Mouse (Mus musculus) thymus, adult 18-20 months (tissue): ENCODE results near the gene Gda.

Experiments
- DNase-seq, 2 experiments: peaks; one replicate each; pipeline ENCODE4 v3.0.0; 2022; ENCODE audit warnings: mixed read lengths in 2 of 2

The Gda gene

DNA sequence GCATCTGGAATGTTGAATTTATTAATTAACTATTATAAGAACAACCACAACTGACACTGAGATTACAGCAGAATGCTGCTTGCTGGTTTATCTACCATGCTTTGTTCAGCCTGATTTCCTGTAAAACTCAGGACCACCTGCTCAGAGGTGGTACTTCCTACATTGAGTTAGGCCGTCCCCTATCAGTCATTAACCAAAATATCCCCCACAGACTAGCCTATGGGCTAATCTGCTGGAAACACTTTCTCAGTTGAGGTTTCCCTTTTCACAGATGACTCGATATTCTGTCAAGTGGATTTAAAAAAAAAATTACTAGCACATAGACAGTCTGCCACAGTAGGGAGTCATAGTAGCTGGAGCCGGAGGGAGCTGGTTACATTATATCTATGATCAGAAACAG, 31.5 kb downstream of the Gda start:
- DNase-seq: no peak

DNA sequence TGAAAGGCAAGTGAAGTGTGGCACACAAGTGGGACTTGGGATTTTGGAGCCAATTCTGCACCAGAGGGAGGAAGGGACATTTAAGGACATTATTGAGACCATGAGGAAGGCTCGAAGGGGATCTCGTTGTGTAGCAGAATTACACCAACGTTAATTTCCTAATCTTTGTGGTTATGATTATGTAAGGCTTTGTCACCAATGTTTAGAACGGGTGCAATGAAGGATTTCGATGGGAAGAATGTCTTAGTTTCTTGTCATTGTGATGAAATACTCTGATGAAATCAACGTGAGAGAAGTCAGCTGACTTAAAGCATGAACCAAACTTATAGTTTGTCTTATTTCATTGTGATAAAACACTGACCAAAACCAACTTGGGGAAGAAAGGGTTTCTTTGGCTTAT, 32.4 kb downstream of the Gda start:
- DNase-seq: no peak

DNA sequence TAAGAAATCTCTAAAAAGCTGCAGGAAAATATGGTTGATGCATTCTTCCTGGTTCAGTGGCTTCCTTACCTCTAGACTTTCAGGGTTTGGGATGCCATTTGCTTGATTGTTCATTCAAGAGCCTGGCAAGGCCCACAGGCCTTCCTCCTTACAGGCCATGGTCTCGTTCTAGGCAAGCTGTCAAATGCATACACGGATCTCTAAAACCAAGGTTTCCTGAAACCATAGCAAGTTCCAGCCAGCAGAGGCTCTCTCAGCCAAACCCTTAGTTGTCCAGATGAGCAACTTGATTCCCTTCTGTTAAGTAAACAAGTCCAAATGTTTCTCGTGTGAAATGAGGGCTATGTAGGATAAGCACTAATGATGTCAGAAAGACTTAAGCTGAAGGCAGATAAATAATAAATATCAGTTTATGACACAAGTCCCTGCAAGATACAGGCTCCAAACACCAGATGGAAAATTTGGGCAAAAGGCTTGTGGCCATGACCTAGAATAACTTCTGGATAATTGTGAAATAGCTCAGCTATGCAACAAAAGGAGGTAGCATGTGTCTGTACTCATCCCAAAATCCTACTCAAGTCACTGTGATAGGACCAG, 34.0 kb downstream of the Gda start:
- no peak for DNase-seq

DNA sequence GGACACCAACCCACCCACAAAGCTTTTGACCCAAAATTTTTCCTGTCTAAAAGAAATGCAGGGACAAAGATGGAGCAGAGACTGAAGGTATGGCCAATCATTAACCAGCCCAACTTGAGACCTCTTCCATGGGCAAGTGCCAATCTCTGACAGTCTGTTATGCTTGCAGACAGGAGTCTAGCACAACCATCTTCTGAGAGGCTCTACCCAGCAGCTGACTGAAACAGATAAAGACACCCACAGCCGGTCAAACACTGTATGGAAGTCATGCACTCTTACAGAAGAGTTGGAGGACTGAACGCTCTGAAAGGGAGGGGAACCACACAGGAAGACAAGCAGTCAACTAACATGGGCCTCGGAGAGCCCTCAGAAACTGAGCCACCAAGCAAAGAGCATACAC, 36.7 kb downstream of the Gda start:
- no peak for DNase-seq

DNA sequence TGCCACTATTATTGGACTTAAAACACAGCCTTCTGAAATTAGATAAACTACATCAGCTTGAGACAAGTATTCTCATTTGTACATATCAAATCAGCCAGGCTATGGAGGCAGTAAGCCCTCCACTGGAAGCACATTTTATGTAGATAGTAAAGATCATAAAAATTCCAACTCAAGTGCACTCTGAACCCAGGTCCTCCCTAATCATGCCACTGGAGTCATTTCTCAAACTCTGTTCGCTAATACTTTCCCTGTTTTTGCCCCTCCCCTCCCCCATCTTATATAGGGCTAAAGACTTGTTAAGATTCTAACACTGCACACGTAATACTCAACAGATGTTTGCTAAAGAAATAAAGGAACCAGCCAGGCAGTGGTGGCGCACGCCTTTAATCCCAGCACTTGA, 39.9 kb downstream of the Gda start:
- no peak for DNase-seq

DNA sequence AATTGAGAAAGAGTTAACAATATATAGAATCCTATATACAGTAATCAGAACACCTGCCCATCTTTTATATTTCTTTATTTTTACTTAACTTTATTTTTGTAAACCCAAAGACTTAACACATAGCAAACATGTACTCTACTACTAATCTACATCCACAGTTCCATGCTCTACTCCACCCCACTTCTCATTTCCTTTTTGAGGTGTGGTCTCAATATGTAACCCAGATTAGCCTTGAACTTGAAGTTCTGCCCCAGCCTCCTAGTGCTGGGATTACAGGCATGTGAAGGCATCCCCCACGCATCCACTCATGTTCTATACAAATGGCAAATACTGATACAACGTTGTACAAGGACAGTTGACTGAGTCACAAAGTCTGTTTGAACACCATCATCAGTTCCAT, 40.4 kb downstream of the Gda start:
- no peak for DNase-seq

DNA sequence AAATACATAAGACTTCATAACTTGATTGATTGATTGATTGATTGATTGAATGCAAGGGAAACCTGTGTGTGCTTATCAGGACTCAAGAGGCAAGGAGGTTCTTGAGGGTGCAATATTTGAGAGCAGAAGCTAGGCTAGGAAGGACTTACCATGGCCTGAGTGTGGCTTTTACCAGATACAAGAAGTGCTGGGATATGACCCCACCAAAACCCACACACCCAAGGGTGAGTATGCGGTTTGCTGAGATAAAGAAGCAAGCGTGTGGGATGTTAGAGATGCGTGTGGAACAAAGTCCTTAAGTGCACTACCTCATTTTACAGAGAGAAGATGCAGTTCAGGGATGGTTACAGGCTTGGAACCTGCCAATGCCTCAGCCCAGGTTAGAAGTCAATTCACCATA, 41.0 kb downstream of the Gda start:
- no peak for DNase-seq

DNA sequence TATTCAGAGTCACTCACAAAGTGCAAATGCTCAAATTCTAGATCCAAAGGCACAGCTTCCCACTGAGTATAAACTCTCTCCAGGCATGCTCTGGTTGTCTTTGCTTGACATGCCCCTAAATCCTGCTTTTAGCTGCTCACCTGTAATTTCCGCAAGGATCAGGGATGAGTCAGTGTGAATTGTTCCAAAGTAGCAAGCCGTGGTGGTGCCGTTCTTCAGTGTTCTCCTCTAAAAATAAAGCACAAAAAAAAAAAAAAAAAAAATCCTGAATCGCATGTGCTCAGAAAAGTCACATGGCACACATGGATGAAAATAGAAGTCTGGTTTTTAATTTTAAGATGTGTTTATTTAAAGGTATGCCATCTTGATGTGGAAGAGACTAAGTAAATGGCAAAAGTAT, 47.9 kb downstream of the Gda start:
- DNase-seq: no peak

DNA sequence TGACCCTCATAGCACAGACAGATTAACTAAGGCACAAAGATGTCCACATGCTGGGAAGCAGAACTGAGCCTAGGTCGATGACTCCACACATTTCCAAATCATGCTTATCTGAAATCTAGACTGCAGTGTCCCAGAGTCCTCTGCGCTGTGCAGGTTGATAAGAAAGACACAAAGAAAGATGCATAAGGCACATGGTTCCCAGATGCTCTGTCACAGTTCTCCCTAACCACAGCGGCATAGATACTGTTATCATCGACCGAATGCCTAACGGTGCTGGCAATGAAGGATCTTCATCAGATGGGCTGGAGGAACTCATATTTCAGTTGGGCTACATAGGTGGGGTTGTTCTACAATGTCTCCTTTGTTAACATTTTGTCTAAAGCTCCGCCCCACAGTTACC, 49.5 kb downstream of the Gda start:
- no peak for DNase-seq

DNA sequence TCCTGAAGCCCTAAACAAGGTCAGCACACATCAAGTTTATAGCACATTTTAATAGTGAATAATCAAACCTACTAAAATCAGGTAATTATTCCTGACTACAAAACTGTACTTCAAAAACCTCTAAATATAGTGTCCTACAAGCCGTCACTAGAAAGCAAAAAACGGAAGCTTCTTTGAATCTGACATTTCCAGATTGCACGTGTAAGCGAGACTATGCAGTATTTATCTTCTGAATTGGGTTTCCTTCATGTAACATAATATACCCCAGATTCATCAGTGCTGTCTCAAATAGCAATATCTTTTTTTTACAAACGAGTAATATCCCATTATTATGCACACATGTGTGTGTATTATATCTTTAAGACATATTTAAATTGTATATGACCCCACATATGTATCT, 54.8 kb downstream of the Gda start:
- no peak for DNase-seq

DNA sequence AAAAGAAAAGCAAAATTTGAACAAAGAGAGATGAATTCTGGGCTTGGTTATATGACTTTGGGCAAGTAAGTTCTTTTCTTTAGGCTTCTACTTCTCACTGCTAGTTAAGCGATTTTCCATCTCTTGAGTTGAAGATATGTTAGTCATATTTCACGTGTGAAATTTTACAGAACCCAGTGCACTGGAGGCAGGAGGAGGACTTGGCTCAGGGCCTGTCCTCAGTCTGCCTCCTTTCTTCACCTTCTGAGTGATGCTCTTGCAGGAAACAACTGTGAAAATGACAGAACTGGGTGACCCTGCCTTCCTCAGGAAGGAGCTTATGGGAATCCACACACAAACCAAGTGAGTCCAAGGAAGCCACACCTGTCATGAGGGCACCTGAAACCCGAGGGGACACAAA, 57.9 kb downstream of the Gda start:
- no peak for DNase-seq

DNA sequence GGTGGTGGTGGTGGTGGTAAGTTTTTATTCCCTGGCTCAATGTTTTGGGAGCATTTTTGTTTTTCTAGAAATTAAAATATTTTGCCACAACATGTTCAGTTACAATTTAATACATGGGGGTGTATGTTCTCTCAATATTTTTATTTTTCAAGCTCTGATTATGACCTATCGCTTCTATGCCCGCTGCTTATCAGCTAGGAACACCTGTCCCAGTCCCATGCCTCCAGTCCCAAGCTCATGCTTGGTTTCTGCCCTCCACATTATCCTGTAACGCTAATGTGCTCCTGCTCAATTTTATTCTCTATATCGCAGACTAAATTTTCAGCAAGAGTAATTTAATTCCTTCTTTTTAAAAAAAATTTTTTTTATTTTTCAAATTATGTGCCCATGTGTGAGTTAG, 64.1 kb downstream of the Gda start:
- DNase-seq: no peak

DNA sequence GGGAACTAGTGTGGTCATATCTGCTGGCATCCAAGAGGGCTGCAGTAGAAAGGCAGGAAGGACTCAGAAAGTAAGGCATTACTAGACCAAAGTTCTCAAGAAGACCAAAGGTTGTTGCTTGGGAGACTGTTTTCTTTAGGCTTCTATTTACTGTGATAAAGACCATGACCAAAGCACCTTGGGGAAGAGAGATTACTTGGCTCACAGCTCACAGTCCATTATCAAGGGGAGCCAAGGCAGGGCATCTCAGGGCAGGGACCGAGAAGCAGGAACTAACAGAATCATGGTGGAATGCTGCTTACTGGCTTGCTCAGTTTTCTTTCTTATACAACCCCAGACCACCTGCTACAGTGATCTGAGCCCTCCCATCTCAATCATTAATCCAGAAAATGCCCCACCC, 65.9 kb downstream of the Gda start:
- no peak for DNase-seq

DNA sequence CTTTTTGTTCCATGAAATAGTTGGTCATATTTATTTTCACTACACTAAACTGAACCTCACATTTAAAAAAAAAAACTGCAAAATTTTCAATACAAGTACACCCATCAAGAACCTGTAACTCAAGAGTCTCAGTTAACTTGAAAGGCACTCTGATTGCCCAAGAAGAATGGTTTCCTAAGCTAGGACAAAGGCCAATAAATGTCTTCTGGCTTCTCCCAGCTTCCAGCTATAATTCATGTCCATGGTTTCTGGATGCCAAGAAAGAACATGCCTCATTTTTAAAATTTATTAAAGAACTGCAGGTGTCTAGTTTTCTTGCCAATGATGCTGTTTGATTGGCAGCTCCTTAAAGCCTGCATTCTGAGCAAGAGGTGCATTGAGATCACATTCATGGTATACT, 75.3 kb downstream of the Gda start:
- no peak for DNase-seq

DNA sequence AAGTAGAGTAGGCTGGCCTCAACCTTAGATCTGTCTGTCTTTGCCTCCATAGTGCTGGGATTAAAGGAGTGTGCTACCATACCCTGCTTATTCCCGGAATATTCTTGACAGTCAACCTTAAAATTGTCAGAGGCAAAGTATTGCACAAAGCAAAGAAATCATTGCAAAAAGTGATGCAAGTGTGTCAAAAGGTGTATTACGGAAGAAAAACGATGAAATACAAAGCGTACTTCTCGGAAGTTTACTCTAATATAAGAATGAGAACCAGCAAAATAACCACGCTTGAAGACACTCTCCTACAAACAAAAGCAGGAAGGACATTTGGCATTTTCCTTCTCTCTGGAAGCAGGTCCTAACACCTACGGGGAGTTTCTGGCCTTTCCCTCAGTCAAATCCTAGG, 76.9 kb downstream of the Gda start:
- no peak for DNase-seq

DNA sequence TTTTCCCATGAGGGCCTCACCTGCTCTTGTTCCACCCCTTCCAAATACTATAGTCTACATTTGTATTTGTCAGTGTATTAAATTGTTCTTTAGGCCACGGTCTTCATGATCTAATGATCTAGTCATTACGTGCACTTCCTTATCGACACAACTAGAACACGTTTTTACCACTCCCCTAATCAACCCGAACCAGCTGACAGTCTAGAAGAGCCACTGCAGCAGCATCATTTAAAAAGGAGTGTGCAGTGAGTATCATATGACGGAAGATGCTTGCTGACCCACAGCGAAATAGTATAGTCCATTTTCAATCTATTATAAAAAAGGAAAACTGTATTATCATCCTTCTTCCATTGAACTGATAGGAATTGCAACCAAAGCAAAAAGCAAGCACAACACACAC, 82.3 kb downstream of the Gda start:
- DNase-seq: no peak

DNA sequence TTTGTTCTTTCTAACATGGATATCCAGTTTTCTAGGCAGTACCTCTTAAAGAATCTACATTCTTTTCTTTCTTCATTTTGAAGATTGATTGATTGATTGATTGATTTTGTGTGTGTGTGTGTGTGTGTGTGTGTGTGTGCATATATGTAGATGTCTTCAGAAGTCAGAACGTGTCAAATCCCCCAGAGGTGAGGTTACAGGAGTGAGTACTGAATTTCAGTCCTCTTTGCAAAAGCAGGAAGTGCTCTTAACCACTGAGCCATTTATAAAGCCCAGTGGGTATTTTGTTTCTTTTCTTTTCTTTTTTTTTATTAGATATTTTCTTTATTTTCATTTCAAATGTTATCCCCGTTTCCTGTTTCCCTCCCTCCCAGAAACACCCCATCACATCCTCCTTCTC, 86.4 kb downstream of the Gda start:
- DNase-seq: no peak

DNA sequence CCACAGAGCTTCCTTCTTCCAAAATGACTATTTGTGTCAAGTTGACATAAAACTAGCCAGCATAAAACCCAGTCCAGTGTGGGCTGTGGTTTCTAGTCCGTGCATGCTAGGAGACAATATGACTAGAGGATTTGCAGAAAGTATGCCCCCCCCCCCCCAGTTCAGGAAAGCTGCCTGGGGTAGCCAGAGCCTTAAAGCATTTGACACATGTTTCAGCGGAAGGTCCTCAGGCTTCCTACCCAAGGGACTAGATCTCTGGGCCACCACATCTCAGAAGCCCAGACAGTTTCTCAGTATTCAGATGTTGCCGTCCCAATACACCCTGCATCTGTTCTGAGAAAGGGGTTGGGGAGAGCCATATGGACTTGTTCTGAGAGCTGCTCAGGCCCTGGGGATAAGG, 89.0 kb downstream of the Gda start:
- DNase-seq: no peak

DNA sequence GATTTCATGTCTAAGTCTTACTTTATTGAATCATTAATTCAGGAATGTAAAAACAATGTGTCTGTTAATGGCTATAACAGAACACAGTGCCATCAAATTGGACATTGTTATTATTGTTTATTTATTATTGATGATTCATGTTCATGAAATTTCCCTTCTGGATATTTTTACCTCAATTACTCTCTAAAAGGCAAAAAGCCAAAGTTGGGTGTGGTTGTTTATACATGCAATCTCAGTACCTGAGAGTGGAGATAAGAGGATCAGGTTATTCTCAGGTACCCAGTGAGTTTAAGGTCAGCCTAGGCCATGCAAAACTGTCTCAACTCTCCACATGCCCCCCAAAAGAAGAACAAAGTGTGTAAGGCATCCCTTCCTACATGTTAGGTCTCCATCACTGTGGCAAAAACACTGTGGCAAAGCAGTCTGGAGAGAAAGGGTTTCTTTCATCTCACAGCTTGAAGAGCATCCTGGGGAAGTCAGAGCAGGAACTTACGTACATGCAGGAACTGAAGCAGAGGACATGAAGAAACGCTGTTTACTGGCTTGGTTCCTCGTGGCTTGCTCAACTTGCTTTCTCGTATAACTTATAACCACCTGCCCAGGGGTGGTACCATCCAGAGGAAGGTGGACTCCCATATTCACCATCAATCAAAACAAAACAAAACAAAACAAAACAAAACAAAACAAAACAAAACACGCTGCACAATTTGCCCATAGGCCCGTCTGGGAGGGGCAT, 89.6 kb downstream of the Gda start:
- DNase-seq: no peak

DNA sequence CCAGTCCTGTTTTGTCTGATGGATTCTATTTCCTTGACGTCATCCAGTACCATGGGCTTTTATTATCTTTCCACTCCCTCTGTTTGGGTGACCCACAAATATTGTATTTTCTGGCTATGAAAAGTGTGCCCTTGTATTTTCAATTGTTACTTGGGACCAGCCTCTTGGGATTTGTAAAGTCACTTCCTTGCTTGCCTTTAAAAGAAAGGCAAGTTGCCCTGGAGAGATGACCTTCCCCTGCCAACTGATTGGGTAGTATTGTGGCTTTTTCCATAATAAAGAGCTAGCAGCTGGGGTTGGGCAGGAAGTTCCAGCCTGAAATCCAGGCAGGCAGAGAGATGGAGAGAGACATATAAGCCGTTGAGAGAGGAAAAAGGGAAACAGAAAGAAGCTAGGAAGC, 91.5 kb downstream of the Gda start:
- no peak for DNase-seq

DNA sequence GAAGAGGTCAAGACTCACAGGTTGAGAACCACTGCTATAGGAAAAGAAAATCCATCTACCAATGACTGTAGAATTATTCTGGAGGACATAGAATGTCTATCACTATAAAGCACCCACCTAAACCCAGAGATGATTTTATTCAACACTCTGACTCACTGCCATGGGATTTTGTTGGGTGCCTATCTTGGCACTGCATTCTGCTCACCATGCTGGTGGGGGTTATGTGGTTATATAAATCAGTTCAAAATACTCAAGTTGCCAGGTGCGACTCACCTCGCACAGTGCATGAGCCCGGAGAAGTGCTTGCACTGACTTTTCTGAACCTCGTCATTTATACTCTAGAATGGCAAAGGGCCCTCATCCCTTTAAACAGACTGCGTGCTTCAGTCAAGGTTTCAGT, 94.0 kb downstream of the Gda start:
- no peak for DNase-seq

DNA sequence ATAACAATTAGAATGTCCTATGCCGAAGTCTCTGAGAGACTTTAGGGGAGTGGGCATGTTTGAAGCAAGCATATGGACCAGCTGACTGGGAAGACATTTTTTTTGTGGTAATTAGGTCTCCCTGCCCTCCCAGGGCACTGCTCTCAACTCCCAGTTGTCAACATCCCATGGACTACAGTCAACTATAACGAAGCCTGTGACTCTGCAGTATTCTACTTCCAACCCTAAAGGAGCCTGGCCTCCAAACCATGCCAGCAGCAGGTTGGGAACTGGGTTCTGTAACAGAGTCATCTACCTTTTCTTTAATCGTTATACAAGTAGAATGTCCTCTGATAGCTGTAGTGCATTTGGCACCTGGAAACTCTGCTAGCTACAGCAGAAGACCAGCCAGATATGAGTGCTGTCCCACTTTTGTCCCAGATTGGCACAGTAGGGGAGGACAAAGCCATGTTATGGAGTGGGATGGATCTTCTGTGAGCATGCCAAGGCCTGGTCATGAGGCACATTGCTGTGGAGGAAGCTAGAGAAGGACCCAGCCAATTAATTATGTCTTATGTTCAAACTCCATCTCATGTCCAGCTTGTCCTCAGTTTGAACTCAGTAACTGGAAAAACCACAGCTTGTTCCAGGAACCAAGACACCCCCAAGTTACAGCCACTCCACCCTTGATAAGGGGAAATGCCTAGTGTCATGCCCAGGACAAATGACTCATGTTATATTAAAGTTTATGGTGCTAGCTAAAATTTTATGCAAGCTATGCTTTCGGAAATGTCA, 96.6 kb downstream of the Gda start:
- DNase-seq: no peak

DNA sequence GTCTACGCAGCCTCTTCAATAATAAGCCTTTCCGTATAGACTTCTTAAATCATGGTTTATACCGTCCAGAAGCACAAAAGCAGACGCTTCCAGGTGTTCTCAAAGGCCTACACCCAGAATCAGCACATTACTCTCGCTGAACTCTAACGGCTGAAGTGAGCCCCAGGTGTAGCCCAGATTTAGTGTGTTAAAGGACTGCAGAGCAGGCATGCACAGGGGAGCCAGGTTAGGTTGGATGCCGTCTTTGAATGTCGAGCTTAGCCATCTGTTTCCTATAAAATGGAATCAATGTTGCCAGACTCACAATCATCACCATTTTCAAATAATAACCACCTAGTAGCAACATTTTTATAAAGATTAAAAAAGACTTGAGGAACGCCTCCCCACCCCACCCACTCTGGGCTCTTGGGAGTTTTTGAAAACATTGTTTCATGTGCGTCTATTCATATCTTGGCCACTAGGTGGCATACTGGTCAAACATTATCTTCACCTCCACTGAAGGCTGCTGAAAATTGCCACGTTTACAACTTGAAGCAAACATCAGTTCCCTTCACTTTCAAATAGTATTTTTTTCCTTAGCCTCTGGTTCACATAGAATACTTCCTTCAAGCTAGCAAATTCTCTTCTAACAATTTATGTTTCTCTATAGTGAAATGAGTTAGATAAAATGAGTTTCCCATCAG, 100.0 kb downstream of the Gda start:
- no peak for DNase-seq
